Mouse (Mus musculus): ENCODE measurements at regions not wholly inside any gene's neighbourhood (a gene's known extent, or its start where the extent isn't known, plus 50 kb on each side); places are given as distances from the start of the nearest gene placed in this dataset.
A peak's percentile ranks its signal among the peaks of the same experiment; 100 is the strongest.

GRCm38 (mm10) chr15:51472049-51472448, 2412.7 kb upstream of the Gm7489 start:
- Histone ChIP-seq H3K9me3 (ENCODE audit: control insufficient read depth, low read depth, low read length) (no peaks in the 10 kb centered on the region), H3K36me3 (ENCODE audit: control insufficient read depth, insufficient read depth, low read length) (no peaks in the 10 kb centered on the region), H3K9ac (replicated peaks; ENCODE audit: low read depth, low read length) (no peak overlapping the region), H3K4me1 (ENCODE audit: control insufficient read depth, insufficient read depth, low read length) (no peaks in the 10 kb centered on the region), H3K27ac (ENCODE audit: low read length) (no peak overlapping the region), H3K4me3 (ENCODE audit: low read depth, low read length) (no peak overlapping the region), H3K4me2 (replicated peaks; ENCODE audit: low read depth, low read length) (no peak overlapping the region), H3K27me3 (ENCODE audit: control insufficient read depth, insufficient read depth, low read length) (no peaks in the 10 kb centered on the region)
- ATAC-seq (ENCODE audit: insufficient number of reproducible peaks, insufficient read depth, low FRiP score, low read depth) = no peak
- WGBS = 83% methylated on average over 2 of the region's 2 CpGs

GRCm38 (mm10) chr15:51481856-51482255, 2402.8 kb upstream of the Gm7489 start:
- Histone ChIP-seq H3K4me2 (replicated peaks; ENCODE audit: low read depth, low read length) (no peak overlapping the region), H3K9me3 (ENCODE audit: control insufficient read depth, low read depth, low read length) (no peaks in the 10 kb centered on the region), H3K9ac (replicated peaks; ENCODE audit: low read depth, low read length) (no peak overlapping the region), H3K4me3 (ENCODE audit: low read depth, low read length) (no peak overlapping the region), H3K27ac (ENCODE audit: low read length) (no peak overlapping the region), H3K36me3 (ENCODE audit: control insufficient read depth, insufficient read depth, low read length) (no peaks in the 10 kb centered on the region), H3K4me1 (ENCODE audit: control insufficient read depth, insufficient read depth, low read length) (no peaks in the 10 kb centered on the region), H3K27me3 (ENCODE audit: control insufficient read depth, insufficient read depth, low read length) (no peaks in the 10 kb centered on the region)
- ATAC-seq (ENCODE audit: insufficient number of reproducible peaks, insufficient read depth, low FRiP score, low read depth) = no peak
- WGBS = 81% methylated on average over 4 of the region's 4 CpGs

GRCm38 (mm10) chr15:51484207-51484606, 2400.5 kb upstream of the Gm7489 start:
- WGBS = 80% methylated on average over 2 of the region's 2 CpGs
- Histone ChIP-seq H3K27ac (ENCODE audit: low read length) (no peak overlapping the region), H3K36me3 (ENCODE audit: control insufficient read depth, insufficient read depth, low read length) (no peaks in the 10 kb centered on the region), H3K27me3 (ENCODE audit: control insufficient read depth, insufficient read depth, low read length) (no peaks in the 10 kb centered on the region), H3K4me2 (replicated peaks; ENCODE audit: low read depth, low read length) (no peak overlapping the region), H3K9me3 (ENCODE audit: control insufficient read depth, low read depth, low read length) (no peaks in the 10 kb centered on the region), H3K4me1 (ENCODE audit: control insufficient read depth, insufficient read depth, low read length) (no peaks in the 10 kb centered on the region), H3K9ac (replicated peaks; ENCODE audit: low read depth, low read length) (no peak overlapping the region), H3K4me3 (ENCODE audit: low read depth, low read length) (no peak overlapping the region)
- ATAC-seq (ENCODE audit: insufficient number of reproducible peaks, insufficient read depth, low FRiP score, low read depth) = no peak

- H3K36me3 ChIP-seq (ENCODE audit: control insufficient read depth, insufficient read depth, low read length) = no peaks in the 10 kb centered on the region
- H3K4me3 ChIP-seq (ENCODE audit: low read depth, low read length) = no peak overlapping the region
- H3K27me3 ChIP-seq (ENCODE audit: control insufficient read depth, insufficient read depth, low read length) = no peaks in the 10 kb centered on the region
- no peak overlapping the region for H3K4me2 ChIP-seq (replicated peaks; ENCODE audit: low read depth, low read length)
- no peak overlapping the region for H3K9ac ChIP-seq (replicated peaks; ENCODE audit: low read depth, low read length)
- no peak overlapping the region for H3K27ac ChIP-seq (ENCODE audit: low read length)
- H3K9me3 ChIP-seq (ENCODE audit: control insufficient read depth, low read depth, low read length) = no peaks in the 10 kb centered on the region
- no peak for ATAC-seq (ENCODE audit: insufficient number of reproducible peaks, insufficient read depth, low FRiP score, low read depth)
- 81% methylated on average over 2 of the region's 2 CpGs for WGBS
- H3K4me1 ChIP-seq (ENCODE audit: control insufficient read depth, insufficient read depth, low read length) = no peaks in the 10 kb centered on the region
These were observed 2399.2 kb upstream of the Gm7489 start for GRCm38 (mm10) chr15:51485554-51485953.

- Histone ChIP-seq H3K4me3 (ENCODE audit: low read depth, low read length) (no peak overlapping the region), H3K9ac (replicated peaks; ENCODE audit: low read depth, low read length) (no peak overlapping the region), H3K4me2 (replicated peaks; ENCODE audit: low read depth, low read length) (peak overlapping the region; percentile 15; the same call in 1 of the 2 replicates), H3K4me1 (ENCODE audit: control insufficient read depth, insufficient read depth, low read length) (peaks cover 4% of the 10 kb centered on the region; the same call in 1 of the 2 replicates), H3K27ac (ENCODE audit: low read length) (no peak overlapping the region), H3K27me3 (ENCODE audit: control insufficient read depth, insufficient read depth, low read length) (no peaks in the 10 kb centered on the region), H3K9me3 (ENCODE audit: control insufficient read depth, low read depth, low read length) (no peaks in the 10 kb centered on the region), H3K36me3 (ENCODE audit: control insufficient read depth, insufficient read depth, low read length) (no peaks in the 10 kb centered on the region)
- WGBS = 40% methylated on average over 12 of the region's 12 CpGs
- no peak for ATAC-seq (ENCODE audit: insufficient number of reproducible peaks, insufficient read depth, low FRiP score, low read depth)
These were observed 2382.5 kb upstream of the Gm7489 start for GRCm38 (mm10) chr15:51502058-51502741.

GRCm38 (mm10) chr15:51502742-51503270, 2381.9 kb upstream of the Gm7489 start:
- no peak overlapping the region for H3K27ac ChIP-seq (ENCODE audit: low read length)
- no peak overlapping the region for H3K9ac ChIP-seq (replicated peaks; ENCODE audit: low read depth, low read length)
- H3K9me3 ChIP-seq (ENCODE audit: control insufficient read depth, low read depth, low read length) = no peaks in the 10 kb centered on the region
- H3K27me3 ChIP-seq (ENCODE audit: control insufficient read depth, insufficient read depth, low read length) = no peaks in the 10 kb centered on the region
- no peak for ATAC-seq (ENCODE audit: insufficient number of reproducible peaks, insufficient read depth, low FRiP score, low read depth)
- peaks cover 4% of the 10 kb centered on the region; the same call in 1 of the 2 replicates for H3K4me1 ChIP-seq (ENCODE audit: control insufficient read depth, insufficient read depth, low read length)
- H3K4me3 ChIP-seq (ENCODE audit: low read depth, low read length) = no peak overlapping the region
- H3K36me3 ChIP-seq (ENCODE audit: control insufficient read depth, insufficient read depth, low read length) = no peaks in the 10 kb centered on the region
- no peak overlapping the region for H3K4me2 ChIP-seq (replicated peaks; ENCODE audit: low read depth, low read length)
- WGBS = 33% methylated on average over 10 of the region's 10 CpGs

- Histone ChIP-seq H3K4me1 (ENCODE audit: control insufficient read depth, insufficient read depth, low read length) (peaks cover 4% of the 10 kb centered on the region; the same call in 1 of the 2 replicates), H3K4me3 (ENCODE audit: low read depth, low read length) (no peak overlapping the region), H3K9me3 (ENCODE audit: control insufficient read depth, low read depth, low read length) (no peaks in the 10 kb centered on the region), H3K27ac (ENCODE audit: low read length) (no peak overlapping the region), H3K4me2 (replicated peaks; ENCODE audit: low read depth, low read length) (no peak overlapping the region), H3K27me3 (ENCODE audit: control insufficient read depth, insufficient read depth, low read length) (no peaks in the 10 kb centered on the region), H3K9ac (replicated peaks; ENCODE audit: low read depth, low read length) (no peak overlapping the region), H3K36me3 (ENCODE audit: control insufficient read depth, insufficient read depth, low read length) (no peaks in the 10 kb centered on the region)
- WGBS = 27% methylated on average over 8 of the region's 8 CpGs
- ATAC-seq (ENCODE audit: insufficient number of reproducible peaks, insufficient read depth, low FRiP score, low read depth) = no peak
These were observed 2381.4 kb upstream of the Gm7489 start for GRCm38 (mm10) chr15:51503341-51503740.

GRCm38 (mm10) chr15:51504016-51504760, 2380.5 kb upstream of the Gm7489 start:
- Histone ChIP-seq H3K4me1 (ENCODE audit: control insufficient read depth, insufficient read depth, low read length) (peaks cover 4% of the 10 kb centered on the region; the same call in 1 of the 2 replicates), H3K27me3 (ENCODE audit: control insufficient read depth, insufficient read depth, low read length) (no peaks in the 10 kb centered on the region), H3K4me2 (replicated peaks; ENCODE audit: low read depth, low read length) (no peak overlapping the region), H3K27ac (ENCODE audit: low read length) (no peak overlapping the region), H3K4me3 (ENCODE audit: low read depth, low read length) (no peak overlapping the region), H3K36me3 (ENCODE audit: control insufficient read depth, insufficient read depth, low read length) (no peaks in the 10 kb centered on the region), H3K9ac (replicated peaks; ENCODE audit: low read depth, low read length) (no peak overlapping the region), H3K9me3 (ENCODE audit: control insufficient read depth, low read depth, low read length) (no peaks in the 10 kb centered on the region)
- WGBS = 57% methylated on average over 11 of the region's 11 CpGs
- no peak for ATAC-seq (ENCODE audit: insufficient number of reproducible peaks, insufficient read depth, low FRiP score, low read depth)

All from stomach, embryonic 14.5 days (tissue).